Mouse (Mus musculus) kidney, embryonic 14.5 days (tissue): Measurements from ENCODE around the gene Eps8l1. TPM values are rescaled to one million over a fixed set of nuclear protein-coding genes. Genes with fewer than 3 reads are reported as not detected.
A peak's percentile ranks its signal among the peaks of the same experiment; 100 is the strongest.

Experiments used
- ATAC-seq: fragments of 200-750 bp; cut with Nextera tagmentation; 2 replicates; pipeline ENCODE4 v1.8.0; 2017; ENCODE audit warnings: moderate number of reproducible peaks, mild to moderate bottlenecking, moderate TSS enrichment, moderate library complexity; ENCODE audit not compliant: low FRiP score, low TSS enrichment
- H3K27ac ChIP-seq: fragments of 300-500 bp; sonication (generic); 2 replicates; pipeline ENCODE4 v1.5.1; 2014; ENCODE audit warnings: low read depth, mild to moderate bottlenecking, low read length, moderate library complexity, mixed read lengths
- H3K27me3 ChIP-seq: fragments of 300-500 bp; sonication (generic); 2 replicates; pipeline ENCODE4 v1.6.1; 2014; ENCODE audit warnings: mild to moderate bottlenecking, low read length; ENCODE audit not compliant: control insufficient read depth, insufficient read depth
- H3K36me3 ChIP-seq: fragments of 300-500 bp; sonication (generic); 2 replicates; pipeline ENCODE4 v1.6.1; 2014; ENCODE audit warnings: low read length, mixed read lengths; ENCODE audit not compliant: control insufficient read depth, insufficient read depth
- H3K4me1 ChIP-seq: fragments of 300-500 bp; sonication (generic); 2 replicates; pipeline ENCODE4 v1.6.1; 2014; ENCODE audit warnings: low read length, mixed read lengths; ENCODE audit not compliant: control insufficient read depth, insufficient read depth
- H3K4me2 ChIP-seq: fragments of 300-500 bp; sonication (generic); replicated peaks from 2 replicates; pipeline ENCODE4 v1.6.1; 2014; ENCODE audit warnings: low read depth, mild to moderate bottlenecking, low read length
- H3K4me3 ChIP-seq: fragments of 300-500 bp; sonication (generic); 2 replicates; pipeline ENCODE4 v1.5.1; 2014; ENCODE audit warnings: mild to moderate bottlenecking, low read length
- H3K9ac ChIP-seq: fragments of 300-500 bp; sonication (generic); 2 replicates; pipeline ENCODE4 v1.6.1; 2014; ENCODE audit warnings: low read depth, mild to moderate bottlenecking, low read length, moderate library complexity
- H3K9me3 ChIP-seq: fragments of 300-500 bp; sonication (generic); 2 replicates; pipeline ENCODE4 v1.6.1; 2016; ENCODE audit warnings: low read length; ENCODE audit not compliant: control insufficient read depth
- WGBS: fragments of 180-500 bp; shearing (Covaris S2); extraction: QIAGEN DNeasy Blood & Tissue Kit; methylation state at CpG from one replicate; pipeline ENCODE4 v1.1.7; 2014; 5-methylcytosine and 5-hydroxymethylcytosine counted together
- polyA plus RNA-seq: library from polyadenylated mRNA; unstranded; fragments of >200 nt; fragmentation: Nextera tagmentation; extraction: Ambion mirVana; gene quantifications from 2 replicates; pipeline ENCODE4 v1.2.1, GENCODE M21; 2014

The Eps8l1 gene
- polyA plus RNA-seq, 1 experiment from 2014 or later = 3.0 TPM

- Histone ChIP-seq H3K36me3 (peaks cover 81% of the 10 kb centered on the region), H3K27me3 (no peaks in the 10 kb centered on the region), H3K27ac (no peak overlapping the region), H3K4me1 (no peaks in the 10 kb centered on the region), H3K9me3 (no peaks in the 10 kb centered on the region), H3K9ac (no peak overlapping the region), H3K4me2 (no peak overlapping the region), H3K4me3 (no peak overlapping the region)
- ATAC-seq = no peak
- 89% methylated on average over 2 of the region's 2 CpGs for WGBS
Observed at GRCm38 (mm10) chr7:4437721-4438120, 22.8 kb upstream of the Eps8l1 start.

GRCm38 (mm10) chr7:4440549-4440948, 19.9 kb upstream of the Eps8l1 start:
- 93% methylated on average over 10 of the region's 10 CpGs for WGBS
- H3K4me2 ChIP-seq = no peak overlapping the region

DNA sequence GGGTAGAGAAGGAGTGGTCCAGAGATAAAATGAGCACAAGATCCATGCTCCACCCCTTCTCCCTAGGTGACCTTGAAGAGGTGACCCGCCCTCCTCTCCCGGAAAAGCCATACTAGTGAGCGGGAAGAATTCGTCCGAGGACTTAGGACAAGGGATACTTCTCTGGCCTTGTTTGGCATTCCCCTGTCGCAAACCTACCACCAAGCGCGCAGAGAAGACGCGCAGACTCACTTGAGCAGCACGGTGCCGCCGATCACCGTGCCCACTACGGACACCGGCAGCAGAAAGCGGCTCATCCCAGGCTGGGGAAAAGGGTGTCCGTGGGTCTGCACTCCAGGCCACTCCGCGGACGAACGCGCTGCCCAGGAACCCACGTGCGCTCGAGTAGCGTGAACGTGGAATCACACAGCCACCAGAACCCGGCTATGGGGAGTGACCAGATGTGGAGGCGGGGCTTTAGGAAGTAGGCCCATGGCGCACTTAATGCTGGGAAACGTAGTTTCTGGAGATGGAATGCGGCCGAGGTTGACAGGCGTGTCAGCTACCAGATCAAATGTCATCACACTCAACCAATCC, 15.2 kb upstream of the Eps8l1 start, which contains the start of gene Rdh13:
Rdh13 (minus strand) TSS at position 434 of the 576 bp plus-strand sequence.
- Histone ChIP-seq H3K4me1 (peaks cover 5% of the 10 kb centered on the region), H3K36me3 (peaks cover 38% of the 10 kb centered on the region), H3K9ac (peak within 1 kb of the TSS; percentile 75), H3K27ac (peak within 1 kb of the TSS; percentile 67; the same call in 1 of the 2 replicates), H3K4me2 (peak within 1 kb of the TSS; percentile 55), H3K27me3 (no peaks in the 10 kb centered on the region), H3K4me3 (peak within 1 kb of the TSS; percentile 78), H3K9me3 (no peaks in the 10 kb centered on the region)
- WGBS = under 1% methylated on average over 35 of the region's 35 CpGs
- ATAC-seq = peak; percentile 96

More at GRCm38 (mm10) chr7:4440549-4440948, 19.9 kb upstream of the Eps8l1 start:
- Histone ChIP-seq H3K27me3 (no peaks in the 10 kb centered on the region), H3K4me3 (no peak overlapping the region), H3K4me1 (peaks cover 5% of the 10 kb centered on the region), H3K36me3 (peaks cover 70% of the 10 kb centered on the region), H3K9me3 (no peaks in the 10 kb centered on the region), H3K27ac (no peak overlapping the region), H3K9ac (no peak overlapping the region)
- no peak for ATAC-seq

DNA sequence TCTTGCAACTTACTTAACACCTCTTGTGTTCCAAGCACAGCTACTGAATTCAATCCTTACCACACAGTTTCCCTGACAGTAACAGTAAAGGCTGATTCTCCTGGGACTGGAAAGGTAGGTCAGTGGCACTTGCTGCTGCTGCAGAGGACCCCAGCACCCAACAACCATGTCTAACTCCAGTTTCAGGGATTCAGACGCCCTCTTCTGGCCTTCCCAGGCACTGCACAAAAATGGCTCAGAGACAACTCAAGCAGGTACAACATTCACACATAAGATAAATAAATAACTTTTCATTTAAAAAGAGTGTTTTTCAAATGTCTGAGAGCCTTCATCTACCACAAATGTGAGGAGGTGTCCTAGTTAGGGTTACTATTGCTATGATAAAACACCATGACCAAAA, 13.3 kb upstream of the Eps8l1 start:
- WGBS = 7% methylated on average over 1 of the region's 1 CpGs
- H3K4me2 ChIP-seq = no peak overlapping the region
- H3K9me3 ChIP-seq = no peaks in the 10 kb centered on the region
- H3K27me3 ChIP-seq = no peaks in the 10 kb centered on the region
- H3K36me3 ChIP-seq = peaks cover 20% of the 10 kb centered on the region
- no peak for ATAC-seq
- H3K4me3 ChIP-seq = no peak overlapping the region
- H3K4me1 ChIP-seq = peaks cover 5% of the 10 kb centered on the region
- H3K27ac ChIP-seq = no peak overlapping the region
- no peak overlapping the region for H3K9ac ChIP-seq

DNA sequence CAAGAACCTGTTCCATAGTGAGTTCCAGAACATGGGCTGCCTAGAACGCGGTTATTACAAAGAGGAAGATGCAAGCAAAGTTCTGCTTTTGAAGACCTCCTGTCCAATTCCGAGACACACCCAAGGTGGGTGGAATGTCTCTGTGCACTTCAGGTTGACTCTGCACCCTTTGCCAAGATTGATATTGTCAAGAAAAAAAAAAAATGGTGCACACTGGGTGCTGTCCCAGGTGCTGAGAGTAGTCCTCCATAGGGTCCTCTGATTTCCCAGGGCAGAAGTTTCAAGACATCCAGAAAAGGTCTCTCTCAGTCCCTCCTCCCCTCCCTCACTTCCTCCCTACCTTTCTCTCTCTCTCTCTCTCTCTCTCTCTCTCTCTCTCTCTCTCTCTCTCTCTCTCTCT, 12.0 kb upstream of the Eps8l1 start:
- no peak for ATAC-seq
- Histone ChIP-seq H3K36me3 (peaks cover 8% of the 10 kb centered on the region), H3K9ac (no peak overlapping the region), H3K27me3 (no peaks in the 10 kb centered on the region), H3K4me2 (no peak overlapping the region), H3K27ac (no peak overlapping the region), H3K4me3 (no peak overlapping the region), H3K4me1 (peaks cover 5% of the 10 kb centered on the region), H3K9me3 (no peaks in the 10 kb centered on the region)
- 90% methylated on average over 3 of the region's 3 CpGs for WGBS

- H3K4me3 ChIP-seq = no peak overlapping the region
- H3K27ac ChIP-seq = no peak overlapping the region
- H3K4me1 ChIP-seq = peaks cover 5% of the 10 kb centered on the region
- H3K9me3 ChIP-seq = no peaks in the 10 kb centered on the region
- WGBS = 15% methylated on average over 2 of the region's 2 CpGs
- ATAC-seq = no peak
- H3K4me2 ChIP-seq = no peak overlapping the region
- H3K36me3 ChIP-seq = peaks cover under 1% of the 10 kb centered on the region; the same call in 1 of the 2 replicates
- no peaks in the 10 kb centered on the region for H3K27me3 ChIP-seq
- no peak overlapping the region for H3K9ac ChIP-seq
Observed at GRCm38 (mm10) chr7:4449211-4449610, 11.3 kb upstream of the Eps8l1 start.

DNA sequence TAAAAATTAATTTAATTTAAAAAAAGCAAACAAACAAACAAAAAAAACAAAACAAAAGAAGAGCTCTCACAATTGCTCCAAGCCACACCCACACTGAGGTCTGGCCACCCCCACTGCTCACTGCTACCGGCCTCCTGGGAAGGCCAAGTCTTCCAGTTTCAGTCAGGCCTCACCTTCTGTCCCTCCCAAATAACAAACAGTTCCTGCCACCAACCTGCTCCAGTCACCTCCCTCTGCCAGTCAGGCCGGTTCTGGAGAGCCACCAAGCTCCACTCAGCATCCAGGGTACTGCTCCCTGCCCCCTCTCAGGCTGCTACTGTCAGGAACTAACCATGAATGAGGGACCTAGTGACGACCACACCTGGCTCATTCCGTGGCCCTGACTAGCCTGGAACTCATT, 7.8 kb upstream of the Eps8l1 start:
- no peak overlapping the region for H3K27ac ChIP-seq
- no peak overlapping the region for H3K4me3 ChIP-seq
- H3K4me1 ChIP-seq = no peaks in the 10 kb centered on the region
- H3K36me3 ChIP-seq = no peaks in the 10 kb centered on the region
- no peaks in the 10 kb centered on the region for H3K9me3 ChIP-seq
- H3K9ac ChIP-seq = no peak overlapping the region
- H3K4me2 ChIP-seq = no peak overlapping the region
- WGBS = 13% methylated on average over 4 of the region's 4 CpGs
- H3K27me3 ChIP-seq = no peaks in the 10 kb centered on the region
- ATAC-seq = no peak

DNA sequence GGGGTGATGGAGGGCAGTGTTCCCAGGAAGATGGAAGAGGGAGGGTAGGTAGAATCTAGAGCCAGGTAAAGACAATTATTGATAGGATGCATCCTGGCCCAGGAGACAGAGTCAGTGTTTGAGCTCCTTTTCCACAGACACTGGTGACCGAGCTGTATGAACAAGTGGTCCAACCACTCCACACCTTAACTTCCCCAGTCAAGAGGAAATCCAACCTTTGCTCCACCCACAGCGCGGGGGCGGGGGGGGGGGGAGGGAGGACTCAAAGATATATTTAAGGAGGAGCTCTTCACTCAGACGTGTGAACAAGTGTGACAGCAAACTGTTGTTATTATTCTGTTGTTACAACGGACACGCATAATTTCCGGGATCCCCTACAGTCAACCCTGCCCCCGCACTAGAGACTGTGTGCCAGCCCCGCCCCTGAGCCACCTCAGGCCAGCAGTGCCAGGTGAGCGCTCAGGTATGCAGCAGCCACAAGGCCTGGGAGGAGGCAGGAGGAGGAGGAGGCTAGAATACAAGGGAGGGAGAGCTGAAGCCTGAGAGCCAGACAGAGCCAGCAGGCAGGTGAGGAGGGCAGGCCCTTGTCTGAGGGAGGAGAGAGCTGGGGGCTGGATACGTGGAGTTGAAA, 3.8 kb downstream of the Eps8l1 start:
- no peak overlapping the region for H3K9ac ChIP-seq
- no peak overlapping the region; the same call in 1 of the 2 replicates for H3K4me2 ChIP-seq
- ATAC-seq = peak; percentile 85
- 9% methylated on average over 11 of the region's 12 CpGs for WGBS
- H3K36me3 ChIP-seq = no peaks in the 10 kb centered on the region
- no peaks in the 10 kb centered on the region for H3K4me1 ChIP-seq
- H3K27me3 ChIP-seq = no peaks in the 10 kb centered on the region
- H3K27ac ChIP-seq = no peak overlapping the region
- no peaks in the 10 kb centered on the region for H3K9me3 ChIP-seq
- H3K4me3 ChIP-seq = no peak overlapping the region

- no peak overlapping the region for H3K27ac ChIP-seq
- no peak overlapping the region for H3K4me3 ChIP-seq
- no peak overlapping the region for H3K4me2 ChIP-seq
- no peaks in the 10 kb centered on the region for H3K36me3 ChIP-seq
- no peak overlapping the region for H3K9ac ChIP-seq
- 0 out of 2 replicates have a peak, but pooled peaks cover 4% of the 10 kb centered on the region for H3K4me1 ChIP-seq
- H3K9me3 ChIP-seq = no peaks in the 10 kb centered on the region
- H3K27me3 ChIP-seq = peaks cover 8% of the 10 kb centered on the region
- ATAC-seq = no peak
- WGBS = 69% methylated on average over 3 of the region's 3 CpGs
Observed at GRCm38 (mm10) chr7:4467801-4468200, 7.3 kb downstream of the Eps8l1 start.
